Mouse (Mus musculus) spleen, embryonic (tissue): ENCODE measurements around the gene Dmrtc1b.
"Not testable (repeated sequence)": the region's sequence is repeated elsewhere in the genome, so short reads cannot be mapped to it uniquely, and the experiment has no call there.

Experiments
- CTCF ChIA-PET: fragments of 350-600 bp; sonication (Branson Sonifier 250); formaldehyde crosslinking; loops from one replicate; lab custom pipeline; 2022; lab: Charles Lee

Gene Dmrtc1b

GRCm38 (mm10) chrX:102707535-102707934 lies at the start of gene Dmrtc1b, which contains the start of gene Gm9112:
Dmrtc1b (plus strand) TSS chrX:102707865.
Gm9112 (minus strand) TSS chrX:102707635.
- CTCF ChIA-PET = not testable (repeated sequence)

- CTCF ChIA-PET = interaction anchor here (0.7 kb wide), 2 partner anchors 167 to 173 kb away, joined by 4 to 5 read pairs; no protein-coding TSS in a partner anchor
These were observed 47.0 kb upstream of the Dmrtc1b start for GRCm38 (mm10) chrX:102660712-102661111.

- CTCF ChIA-PET = no interaction called here
These were observed 41.0 kb upstream of the Dmrtc1b start for GRCm38 (mm10) chrX:102666641-102667040.

GRCm38 (mm10) chrX:102684706-102685105 lies 23.0 kb upstream of the Dmrtc1b start:
- CTCF ChIA-PET = not testable (repeated sequence)

GRCm38 (mm10) chrX:102686872-102687271 lies 20.8 kb upstream of the Dmrtc1b start, which contains the start of gene Gm3880:
Gm3880 (minus strand) TSS chrX:102686972.
- CTCF ChIA-PET = not testable (repeated sequence)

- CTCF ChIA-PET = not testable (repeated sequence)
These were observed 18.4 kb upstream of the Dmrtc1b start for GRCm38 (mm10) chrX:102689252-102689651.

- CTCF ChIA-PET = not testable (repeated sequence)
These were observed 7.0 kb upstream of the Dmrtc1b start for GRCm38 (mm10) chrX:102700636-102701035.

- CTCF ChIA-PET = not testable (repeated sequence)
These were observed 16.6 kb downstream of the Dmrtc1b start for GRCm38 (mm10) chrX:102724226-102724625.
